Mouse (Mus musculus): ENCODE results near the gene Tspo.

DNA sequence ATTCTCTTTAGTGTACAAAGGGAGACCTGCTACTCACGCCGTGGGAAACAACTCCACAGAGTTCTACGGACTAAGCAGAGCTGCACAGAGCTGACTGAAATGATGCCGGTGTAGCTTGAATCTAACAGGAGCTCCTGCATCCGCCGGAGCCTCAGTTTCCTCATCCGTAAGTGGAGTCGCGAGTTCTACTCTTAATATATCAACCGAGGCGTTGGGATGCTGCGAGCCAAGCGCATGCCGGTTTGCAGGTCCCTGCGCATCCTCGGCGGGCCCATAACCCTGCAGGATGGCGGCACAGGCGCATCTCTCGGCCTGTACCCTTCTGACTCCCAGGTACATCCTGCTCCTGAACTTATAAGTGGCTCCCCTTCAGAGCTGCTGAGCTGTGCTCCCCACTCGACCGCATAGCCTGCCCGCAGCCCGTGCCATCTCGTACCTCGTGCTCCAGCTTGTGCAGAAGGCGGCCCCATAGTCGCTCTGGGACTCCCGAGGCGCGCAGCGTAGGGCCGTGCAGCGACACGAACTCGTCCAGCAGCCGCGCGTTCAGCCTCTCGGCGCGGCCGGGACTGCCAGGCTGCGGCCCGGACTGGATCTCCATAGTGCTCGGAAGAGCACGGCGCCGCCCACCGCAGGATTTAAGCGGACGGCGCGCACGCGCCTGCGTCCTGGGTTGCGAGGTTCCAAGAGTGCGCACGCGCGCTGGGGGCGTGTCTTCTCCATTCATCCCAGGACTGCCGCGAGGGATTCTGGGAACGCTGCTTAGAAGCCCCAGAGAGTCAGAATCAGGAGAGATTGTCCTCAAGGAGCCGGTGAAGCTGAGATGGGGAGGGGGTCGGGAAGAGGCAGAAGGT lies 31.3 kb downstream of the Tspo start, which contains the start of gene Ttll12:
- TF ChIP-seq EP300 (IDR thresholded peaks at IDR 0.05; ENCODE audit: low read length) = no peak
- TF ChIP-seq ZC3H11A (IDR thresholded peaks at IDR 0.05; ENCODE audit: low read depth, low read length) = no peak
- TF ChIP-seq CTCF (conservative IDR thresholded peaks at IDR 0.05 in 1 of 2, IDR thresholded peaks at IDR 0.05 in 1 of 2; ENCODE audit: low read depth in 2 of 2, low read length in 2 of 2) = no peak
- TF ChIP-seq ZKSCAN1 (IDR thresholded peaks at IDR 0.05; ENCODE audit: borderline replicate concordance, low read depth, low read length) = no peak
- TF ChIP-seq MYC (IDR thresholded peaks at IDR 0.05; ENCODE audit: low read depth, low read length) = no peak
- no peak for TF ChIP-seq ETS1 (conservative IDR thresholded peaks at IDR 0.05; ENCODE audit: low read depth, low read length)
- no peak for TF ChIP-seq E2F4 (IDR thresholded peaks at IDR 0.05; ENCODE audit: insufficient replicate concordance, low read depth, low read length)
- peak; percentile 75 for TF ChIP-seq NELFE (IDR thresholded peaks at IDR 0.05; ENCODE audit: low read depth, low read length)
- TF ChIP-seq RAD21 (IDR thresholded peaks at IDR 0.05; ENCODE audit: low read depth, low read length) = no peak
- TF ChIP-seq POLR2A (IDR thresholded peaks at IDR 0.05; ENCODE audit: low read depth, low read length) = peak; percentile 89
- peak; percentile 67; the same call in 1 of the 2 replicates for TF ChIP-seq ZMIZ1 (IDR thresholded peaks at IDR 0.05; ENCODE audit: low read depth, low read length)
